Mouse (Mus musculus): ENCODE measurements around the gene Inf2. TPM values are rescaled to one million over a fixed set of nuclear protein-coding genes. Genes with fewer than 3 reads are reported as not detected.

The Inf2 gene
- polyA plus RNA-seq, 1 experiment from 2014 or later = 3.9 TPM

GRCm38 (mm10) chr12:112625700-112626099, 37.1 kb downstream of the Inf2 start:
- WGBS = 63% methylated on average over 4 of the region's 4 CpGs
- Histone ChIP-seq H3K9me3 (replicated peaks; ENCODE audit: control insufficient read depth, low read length) (no peaks in the 10 kb centered on the region), H3K9ac (ENCODE audit: low read length) (no peak overlapping the region), H3K4me3 (replicated peaks; ENCODE audit: low read length) (no peak overlapping the region), H3K36me3 (ENCODE audit: control insufficient read depth, insufficient read depth, low read length) (no peaks in the 10 kb centered on the region), H3K27ac (ENCODE audit: low read length) (no peak overlapping the region), H3K27me3 (ENCODE audit: control insufficient read depth, insufficient read depth, low read length) (no peaks in the 10 kb centered on the region; the same call in 1 of the 2 replicates), H3K4me2 (ENCODE audit: low read depth, low read length) (no peak overlapping the region), H3K4me1 (ENCODE audit: control insufficient read depth, insufficient read depth, low read length) (peaks cover 27% of the 10 kb centered on the region)
- no peak for ATAC-seq (ENCODE audit: insufficient read depth, low FRiP score)

- 53% methylated on average over 6 of the region's 6 CpGs for WGBS
- H3K36me3 ChIP-seq (ENCODE audit: control insufficient read depth, insufficient read depth, low read length) = no peaks in the 10 kb centered on the region
- H3K27ac ChIP-seq (ENCODE audit: low read length) = no peak overlapping the region
- H3K4me2 ChIP-seq (ENCODE audit: low read depth, low read length) = no peak overlapping the region
- no peak overlapping the region for H3K4me3 ChIP-seq (replicated peaks; ENCODE audit: low read length)
- ATAC-seq (ENCODE audit: insufficient read depth, low FRiP score) = no peak
- H3K9me3 ChIP-seq (replicated peaks; ENCODE audit: control insufficient read depth, low read length) = no peaks in the 10 kb centered on the region
- peaks cover 27% of the 10 kb centered on the region for H3K4me1 ChIP-seq (ENCODE audit: control insufficient read depth, insufficient read depth, low read length)
- no peaks in the 10 kb centered on the region for H3K27me3 ChIP-seq (ENCODE audit: control insufficient read depth, insufficient read depth, low read length)
- H3K9ac ChIP-seq (ENCODE audit: low read length) = no peak overlapping the region
Measured at GRCm38 (mm10) chr12:112626455-112626854, 37.9 kb downstream of the Inf2 start.

DNA sequence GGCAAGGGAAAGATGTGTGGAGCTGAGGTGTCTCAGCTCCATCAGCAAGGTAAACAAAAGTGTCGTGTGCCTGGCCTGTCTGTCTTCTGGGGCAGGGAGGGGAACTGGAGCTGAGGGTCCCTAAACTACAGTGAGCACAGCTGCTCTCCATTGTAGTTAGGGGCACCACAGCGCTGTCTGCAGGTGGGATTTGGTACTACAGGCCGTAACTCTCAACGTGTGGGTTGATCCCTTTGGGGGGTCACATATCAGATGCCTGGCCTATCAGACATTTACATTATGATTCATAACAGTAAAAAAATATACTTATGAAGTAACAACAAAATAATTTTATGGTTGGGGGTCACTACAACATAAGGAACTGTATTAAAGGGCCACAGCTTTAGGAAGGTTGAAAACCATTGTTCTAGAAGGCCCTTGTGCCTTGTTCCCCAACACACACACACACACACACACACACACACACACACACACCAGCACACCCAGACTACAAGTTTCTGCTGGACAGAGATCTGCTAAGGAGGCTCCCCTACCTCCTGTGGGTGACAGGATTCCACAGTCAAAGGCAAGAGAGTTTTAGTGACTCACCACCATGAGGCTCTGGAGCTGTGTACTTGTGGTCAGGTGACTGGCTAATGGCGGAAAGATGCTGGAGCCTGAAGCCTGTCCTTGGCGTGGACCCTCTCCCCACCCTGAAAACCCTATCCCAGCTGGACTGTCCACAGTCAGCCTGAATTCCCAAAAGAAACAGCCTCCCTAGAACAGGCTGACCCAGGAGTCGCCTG, 38.7 kb downstream of the Inf2 start:
- no peak overlapping the region for H3K4me2 ChIP-seq (ENCODE audit: low read depth, low read length)
- H3K36me3 ChIP-seq (ENCODE audit: control insufficient read depth, insufficient read depth, low read length) = no peaks in the 10 kb centered on the region
- no peak for ATAC-seq (ENCODE audit: insufficient read depth, low FRiP score)
- no peak overlapping the region for H3K27ac ChIP-seq (ENCODE audit: low read length)
- 68% methylated on average over 7 of the region's 7 CpGs for WGBS
- no peaks in the 10 kb centered on the region for H3K9me3 ChIP-seq (replicated peaks; ENCODE audit: control insufficient read depth, low read length)
- no peak overlapping the region for H3K4me3 ChIP-seq (replicated peaks; ENCODE audit: low read length)
- H3K27me3 ChIP-seq (ENCODE audit: control insufficient read depth, insufficient read depth, low read length) = no peaks in the 10 kb centered on the region
- no peak overlapping the region for H3K9ac ChIP-seq (ENCODE audit: low read length)
- H3K4me1 ChIP-seq (ENCODE audit: control insufficient read depth, insufficient read depth, low read length) = peaks cover 33% of the 10 kb centered on the region

- Histone ChIP-seq H3K36me3 (ENCODE audit: control insufficient read depth, insufficient read depth, low read length) (no peaks in the 10 kb centered on the region), H3K4me1 (ENCODE audit: control insufficient read depth, insufficient read depth, low read length) (peaks cover 38% of the 10 kb centered on the region), H3K27ac (ENCODE audit: low read length) (0 out of 2 replicates have a peak overlapping the region, but pooled peaks have one; percentile 8), H3K9me3 (replicated peaks; ENCODE audit: control insufficient read depth, low read length) (no peaks in the 10 kb centered on the region), H3K4me3 (replicated peaks; ENCODE audit: low read length) (no peak overlapping the region), H3K27me3 (ENCODE audit: control insufficient read depth, insufficient read depth, low read length) (no peaks in the 10 kb centered on the region), H3K4me2 (ENCODE audit: low read depth, low read length) (no peak overlapping the region), H3K9ac (ENCODE audit: low read length) (no peak overlapping the region)
- WGBS = 80% methylated on average over 6 of the region's 6 CpGs
- no peak for ATAC-seq (ENCODE audit: insufficient read depth, low FRiP score)
Measured at GRCm38 (mm10) chr12:112628197-112628596, 39.6 kb downstream of the Inf2 start.

DNA sequence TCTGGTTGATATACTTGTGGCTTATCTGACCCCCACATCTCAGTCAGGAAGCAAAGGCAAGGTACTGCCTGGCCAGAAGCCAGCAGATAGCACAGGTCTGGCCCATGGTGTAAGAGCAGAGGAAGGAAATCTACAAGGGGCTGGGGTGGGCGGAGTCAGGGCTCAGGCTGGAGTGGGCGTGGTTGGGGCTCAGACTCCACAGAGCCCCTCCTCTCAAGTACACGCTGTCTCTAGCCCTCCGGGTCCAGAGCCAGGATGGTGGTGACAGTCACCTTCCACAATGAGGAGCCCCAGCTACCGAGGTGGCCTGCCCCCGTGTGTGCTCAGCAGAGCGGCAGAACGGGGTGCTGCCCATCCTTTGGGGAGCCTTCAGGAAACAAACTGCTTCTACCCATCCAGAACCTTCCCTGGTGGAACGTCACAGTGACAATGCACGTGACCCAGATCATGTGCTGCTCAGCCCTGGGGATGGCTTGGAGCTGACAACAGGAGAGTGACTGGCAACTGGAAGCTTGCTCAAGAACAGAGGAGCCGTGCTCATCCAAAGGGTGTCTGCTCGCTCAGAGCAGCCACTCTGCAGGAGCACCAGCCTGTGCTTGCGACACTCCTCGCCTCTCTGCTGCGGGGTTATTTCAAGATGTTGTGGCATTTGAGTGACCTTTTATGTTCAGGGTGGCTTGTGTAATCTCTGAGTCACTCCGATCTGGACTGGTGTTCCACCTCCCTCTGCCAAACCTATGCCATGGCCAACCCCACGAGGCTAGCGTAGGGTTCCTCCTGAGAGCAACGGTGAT, 40.5 kb downstream of the Inf2 start:
- peaks cover 41% of the 10 kb centered on the region for H3K4me1 ChIP-seq (ENCODE audit: control insufficient read depth, insufficient read depth, low read length)
- no peaks in the 10 kb centered on the region for H3K9me3 ChIP-seq (replicated peaks; ENCODE audit: control insufficient read depth, low read length)
- 0 out of 2 replicates have a peak overlapping the region, but pooled peaks have one; percentile 8 for H3K27ac ChIP-seq (ENCODE audit: low read length)
- peak; percentile 81 for ATAC-seq (ENCODE audit: insufficient read depth, low FRiP score)
- H3K4me2 ChIP-seq (ENCODE audit: low read depth, low read length) = peak overlapping the region; percentile 50
- H3K27me3 ChIP-seq (ENCODE audit: control insufficient read depth, insufficient read depth, low read length) = no peaks in the 10 kb centered on the region
- peak overlapping the region; percentile 2 for H3K4me3 ChIP-seq (replicated peaks; ENCODE audit: low read length)
- 0 out of 2 replicates have a peak overlapping the region, but pooled peaks have one; percentile 34 for H3K9ac ChIP-seq (ENCODE audit: low read length)
- 32% methylated on average over 19 of the region's 19 CpGs for WGBS
- H3K36me3 ChIP-seq (ENCODE audit: control insufficient read depth, insufficient read depth, low read length) = no peaks in the 10 kb centered on the region

GRCm38 (mm10) chr12:112630029-112630428, 41.4 kb downstream of the Inf2 start:
- peaks cover 45% of the 10 kb centered on the region for H3K4me1 ChIP-seq (ENCODE audit: control insufficient read depth, insufficient read depth, low read length)
- no peak overlapping the region for H3K4me3 ChIP-seq (replicated peaks; ENCODE audit: low read length)
- no peak overlapping the region for H3K27ac ChIP-seq (ENCODE audit: low read length)
- no peaks in the 10 kb centered on the region for H3K36me3 ChIP-seq (ENCODE audit: control insufficient read depth, insufficient read depth, low read length)
- H3K9ac ChIP-seq (ENCODE audit: low read length) = no peak overlapping the region
- WGBS = 94% methylated on average over 12 of the region's 12 CpGs
- ATAC-seq (ENCODE audit: insufficient read depth, low FRiP score) = no peak
- no peaks in the 10 kb centered on the region for H3K9me3 ChIP-seq (replicated peaks; ENCODE audit: control insufficient read depth, low read length)
- H3K4me2 ChIP-seq (ENCODE audit: low read depth, low read length) = no peak overlapping the region
- no peaks in the 10 kb centered on the region for H3K27me3 ChIP-seq (ENCODE audit: control insufficient read depth, insufficient read depth, low read length)

DNA sequence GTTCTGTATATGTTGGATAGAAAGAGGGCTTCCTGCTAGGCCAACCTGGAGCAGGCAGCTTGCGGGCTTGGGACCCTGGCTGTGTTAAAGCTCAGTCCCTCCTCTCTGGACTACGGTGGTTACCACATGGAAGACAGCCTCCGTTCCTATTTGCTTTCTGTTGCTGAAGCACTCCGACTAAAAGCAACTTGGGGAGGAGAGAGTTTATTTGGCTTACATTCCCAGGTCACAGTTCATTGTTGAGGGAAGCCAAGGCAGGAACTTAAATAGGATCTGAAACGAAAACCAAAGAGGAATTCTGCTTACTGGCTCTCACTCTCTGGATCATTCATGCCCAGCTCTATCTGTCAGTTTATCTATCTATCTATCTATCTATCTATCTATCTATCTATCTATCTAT, 42.2 kb downstream of the Inf2 start:
- H3K36me3 ChIP-seq (ENCODE audit: control insufficient read depth, insufficient read depth, low read length) = no peaks in the 10 kb centered on the region
- no peak for ATAC-seq (ENCODE audit: insufficient read depth, low FRiP score)
- no peak overlapping the region for H3K4me3 ChIP-seq (replicated peaks; ENCODE audit: low read length)
- no peak overlapping the region for H3K4me2 ChIP-seq (ENCODE audit: low read depth, low read length)
- no peaks in the 10 kb centered on the region for H3K27me3 ChIP-seq (ENCODE audit: control insufficient read depth, insufficient read depth, low read length)
- H3K9ac ChIP-seq (ENCODE audit: low read length) = no peak overlapping the region
- no peak overlapping the region for H3K27ac ChIP-seq (ENCODE audit: low read length)
- WGBS = 55% methylated on average over 5 of the region's 5 CpGs
- H3K9me3 ChIP-seq (replicated peaks; ENCODE audit: control insufficient read depth, low read length) = no peaks in the 10 kb centered on the region
- H3K4me1 ChIP-seq (ENCODE audit: control insufficient read depth, insufficient read depth, low read length) = peaks cover 45% of the 10 kb centered on the region

DNA sequence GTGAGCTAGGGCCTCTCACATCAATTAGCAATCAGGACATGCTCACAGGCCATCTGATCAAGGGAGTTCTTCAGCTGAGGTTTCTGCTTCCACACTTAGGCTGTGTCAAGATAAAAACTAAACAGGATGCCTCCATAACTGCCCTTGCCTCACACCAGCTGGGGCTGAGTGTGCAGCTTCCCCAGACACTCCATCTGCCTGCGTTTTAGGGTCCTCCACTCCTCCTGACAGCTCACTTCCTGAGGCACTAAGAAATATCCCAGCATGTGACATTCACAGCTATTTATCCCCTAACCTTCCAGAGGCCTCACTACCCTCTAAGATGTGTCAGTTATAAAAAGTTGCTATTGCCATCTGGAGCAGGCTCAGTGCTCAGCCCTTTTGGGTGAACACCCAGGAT, 42.9 kb downstream of the Inf2 start:
- peak overlapping the region; percentile 38; the same call in 1 of the 2 replicates for H3K27ac ChIP-seq (ENCODE audit: low read length)

More for the DNA sequence above, 42.9 kb downstream of the Inf2 start:
- no peak overlapping the region for H3K4me2 ChIP-seq (ENCODE audit: low read depth, low read length)
- no peaks in the 10 kb centered on the region for H3K9me3 ChIP-seq (replicated peaks; ENCODE audit: control insufficient read depth, low read length)
- H3K4me1 ChIP-seq (ENCODE audit: control insufficient read depth, insufficient read depth, low read length) = peaks cover 44% of the 10 kb centered on the region
- H3K36me3 ChIP-seq (ENCODE audit: control insufficient read depth, insufficient read depth, low read length) = no peaks in the 10 kb centered on the region
- no peak for ATAC-seq (ENCODE audit: insufficient read depth, low FRiP score)
- no peaks in the 10 kb centered on the region for H3K27me3 ChIP-seq (ENCODE audit: control insufficient read depth, insufficient read depth, low read length)
- H3K4me3 ChIP-seq (replicated peaks; ENCODE audit: low read length) = no peak overlapping the region
- no peak overlapping the region for H3K9ac ChIP-seq (ENCODE audit: low read length)
- 14% methylated on average over 1 of the region's 1 CpGs for WGBS
